Mouse (Mus musculus): ENCODE measurements around the gene Ece1.

- TF ChIP-seq CTCF (IDR thresholded peaks at IDR 0.05; ENCODE audit: low read depth), result no peak
- TF ChIP-seq EP300 (IDR thresholded peaks at IDR 0.05; ENCODE audit: low read depth), result no peak
Measured at GRCm38 (mm10) chr4:137887337-137887992, 25.4 kb downstream of the Ece1 start.
